Mouse (Mus musculus): Measurements from ENCODE around the gene Fsd1l. TPM values are rescaled to one million over a fixed set of nuclear protein-coding genes. Genes with fewer than 3 reads are reported as not detected.

The Fsd1l gene
- total and polyA plus RNA-seq, 3 experiments = not detected

DNA sequence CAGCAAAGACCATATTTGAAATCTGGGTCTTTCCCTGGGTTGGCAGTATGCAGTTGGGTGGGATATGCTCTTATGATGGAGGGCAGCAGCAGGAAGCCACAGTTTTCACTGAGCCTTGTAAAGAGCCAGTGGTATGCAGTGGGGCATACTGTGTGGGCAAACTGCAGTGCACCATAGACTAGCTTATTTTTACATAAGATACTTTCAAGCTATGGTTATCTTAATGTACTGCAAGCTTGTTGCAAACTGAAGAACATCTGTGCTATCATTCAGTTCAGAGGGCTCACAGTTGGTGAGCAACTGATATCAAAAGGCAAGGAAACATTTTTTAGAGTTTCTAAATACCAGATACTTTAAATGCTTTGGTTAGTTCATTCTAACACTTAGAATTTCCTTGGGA, 29.4 kb downstream of the Fsd1l start:
- TF ChIP-seq HCFC1 (IDR thresholded peaks at IDR 0.05; ENCODE audit: low read depth, low read length) (no peak), TAL1 (IDR thresholded peaks at IDR 0.05; ENCODE audit: low read length) (no peak), MXI1 (IDR thresholded peaks at IDR 0.05; ENCODE audit: low read depth, low read length) (no peak), CTCF (IDR thresholded peaks at IDR 0.05 in 2 of 3, conservative IDR thresholded peaks at IDR 0.05 in 1 of 3; ENCODE audit: control insufficient read depth in 1 of 3, insufficient read depth in 1 of 3, low read depth in 2 of 3, low read length in 3 of 3, poor library complexity in 1 of 3, severe bottlenecking in 1 of 3) (no peak), MAZ (IDR thresholded peaks at IDR 0.05; ENCODE audit: low read depth, low read length) (no peak), MYC (IDR thresholded peaks at IDR 0.05; ENCODE audit: low read depth, low read length) (no peak), ELF1 (IDR thresholded peaks at IDR 0.05; ENCODE audit: low read depth, low read length) (no peak), ZMIZ1 (IDR thresholded peaks at IDR 0.05; ENCODE audit: low read depth, low read length) (no peak), NRF1 (IDR thresholded peaks at IDR 0.05; ENCODE audit: insufficient read depth, low read depth, low read length, poor library complexity, severe bottlenecking) (no peak), ETS1 (IDR thresholded peaks at IDR 0.05; ENCODE audit: low read depth, low read length) (no peak), UBTF (IDR thresholded peaks at IDR 0.05; ENCODE audit: borderline replicate concordance, insufficient read depth, low read depth, low read length) (no peak), SIN3A (IDR thresholded peaks at IDR 0.05; ENCODE audit: low read length) (no peak), SMC3 (IDR thresholded peaks at IDR 0.05; ENCODE audit: low read depth, low read length) (no peak), GATA1 (IDR thresholded peaks at IDR 0.05; ENCODE audit: low read depth, low read length) (no peak), MEF2A (IDR thresholded peaks at IDR 0.05; ENCODE audit: extremely low read depth, insufficient replicate concordance, low read depth, low read length, poor library complexity, severe bottlenecking) (no peak), ZNF384 (IDR thresholded peaks at IDR 0.05; ENCODE audit: low read depth, low read length) (no peak), KAT2A (conservative IDR thresholded peaks at IDR 0.05; ENCODE audit: low read depth, low read length) (no peak), RAD21 (IDR thresholded peaks at IDR 0.05; ENCODE audit: low read depth, low read length) (no peak), MAFK (IDR thresholded peaks at IDR 0.05; ENCODE audit: borderline replicate concordance, low read depth, low read length) (no peak)
- no peak overlapping the region for H3K4me3 ChIP-seq (ENCODE audit: control insufficient read depth in 1 of 2, insufficient read depth in 1 of 2, low read depth in 2 of 2, low read length in 2 of 2)
- H3K9me3 ChIP-seq (replicated peaks; ENCODE audit: insufficient read depth, low read length) = no peaks in the 10 kb centered on the region
- DNase-seq (ENCODE audit: low read depth, low spot score) = no peak
- H3K36me3 ChIP-seq (ENCODE audit: control insufficient read depth in 1 of 2, insufficient read depth in 2 of 2, low read length in 2 of 2) = no peaks in the 10 kb centered on the region
- no peak overlapping the region for H3K9ac ChIP-seq (ENCODE audit: control insufficient read depth, low read depth, low read length, poor library complexity, severe bottlenecking)
- no peaks in the 10 kb centered on the region for H3K4me1 ChIP-seq (ENCODE audit: control insufficient read depth in 1 of 2, insufficient read depth in 2 of 2, low read length in 2 of 2)
- H3K27me3 ChIP-seq (ENCODE audit: control insufficient read depth in 1 of 2, insufficient read depth in 2 of 2, low read length in 2 of 2) = peaks cover 3 to 8% of the 10 kb centered on the region in 2 experiments
- H3K79me2 ChIP-seq (ENCODE audit: control insufficient read depth, insufficient read depth, low read length, poor library complexity) = no peaks in the 10 kb centered on the region
- H3K27ac ChIP-seq (ENCODE audit: control insufficient read depth, low read depth, low read length) = no peak overlapping the region

DNA sequence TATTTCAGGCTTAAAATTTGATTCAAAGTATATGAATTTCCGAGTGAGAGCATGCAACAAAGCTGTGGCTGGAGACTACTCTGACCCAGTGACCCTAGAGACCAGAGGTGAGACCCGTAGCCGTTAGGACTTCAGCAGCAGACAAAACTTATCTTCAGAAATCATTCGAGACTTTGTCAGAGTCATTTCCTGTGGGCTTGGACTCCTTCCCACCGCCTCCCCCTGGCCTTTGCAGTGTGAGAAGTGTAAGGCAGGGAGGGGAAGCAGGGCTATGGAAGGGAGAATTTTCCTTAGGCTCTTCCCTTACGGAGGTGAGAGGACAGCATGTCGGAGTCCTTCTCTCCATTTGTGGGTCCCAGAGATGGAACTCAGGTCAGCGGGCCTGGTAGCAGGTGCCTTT, 50.8 kb downstream of the Fsd1l start:
- peak; percentile 12 for DNase-seq (ENCODE audit: low read depth, low spot score)
- H3K36me3 ChIP-seq (ENCODE audit: control insufficient read depth in 1 of 2, insufficient read depth in 2 of 2, low read length in 2 of 2) = peaks cover 0 to 4% of the 10 kb centered on the region in 2 experiments; a peak in 1 of 4 replicates
- no peak overlapping the region for H3K4me3 ChIP-seq (ENCODE audit: control insufficient read depth in 1 of 2, insufficient read depth in 1 of 2, low read depth in 2 of 2, low read length in 2 of 2)
- no peak overlapping the region for H3K27ac ChIP-seq (ENCODE audit: control insufficient read depth, low read depth, low read length)
- H3K9me3 ChIP-seq (replicated peaks; ENCODE audit: insufficient read depth, low read length) = no peaks in the 10 kb centered on the region
- H3K9ac ChIP-seq (ENCODE audit: control insufficient read depth, low read depth, low read length, poor library complexity, severe bottlenecking) = no peak overlapping the region
- TF ChIP-seq USF1 (IDR thresholded peaks at IDR 0.05; ENCODE audit: low read depth, low read length) = no peak
- no peak for TF ChIP-seq HCFC1 (IDR thresholded peaks at IDR 0.05; ENCODE audit: low read depth, low read length)
- TF ChIP-seq RAD21 (IDR thresholded peaks at IDR 0.05; ENCODE audit: low read depth, low read length) = no peak
- no peak for TF ChIP-seq ZKSCAN1 (IDR thresholded peaks at IDR 0.05; ENCODE audit: low read depth, low read length)
- peak; percentile 41 to 45 for TF ChIP-seq EP300 (IDR thresholded peaks at IDR 0.05; ENCODE audit: low read depth in 1 of 2, low read length in 2 of 2)
- TF ChIP-seq SMC3 (IDR thresholded peaks at IDR 0.05; ENCODE audit: low read depth, low read length) = no peak
- no peak for TF ChIP-seq MYC (IDR thresholded peaks at IDR 0.05; ENCODE audit: low read depth, low read length)
- TF ChIP-seq TCF12 (IDR thresholded peaks at IDR 0.05; ENCODE audit: low read depth, low read length) = 0 out of 2 replicates have a peak, but pooled peaks have one; percentile 8
- no peak for TF ChIP-seq NRF1 (IDR thresholded peaks at IDR 0.05; ENCODE audit: insufficient read depth, low read depth, low read length, poor library complexity, severe bottlenecking)
- H3K79me2 ChIP-seq (ENCODE audit: control insufficient read depth, insufficient read depth, low read length, poor library complexity) = no peaks in the 10 kb centered on the region
- H3K4me1 ChIP-seq (ENCODE audit: control insufficient read depth in 1 of 2, insufficient read depth in 2 of 2, low read length in 2 of 2) = peaks cover 0 to 4% of the 10 kb centered on the region in 2 experiments; a peak in 2 of 4 replicates
- H3K27me3 ChIP-seq (ENCODE audit: control insufficient read depth in 1 of 2, insufficient read depth in 2 of 2, low read length in 2 of 2) = no peaks in the 10 kb centered on the region; a peak in 1 of 4 replicates

All from MEL (cell line).